Mouse (Mus musculus) neural tube, embryonic 14.5 days (tissue): ENCODE measurements around the gene Btbd35f15. TPM values are rescaled to one million over a fixed set of nuclear protein-coding genes. Genes with fewer than 3 reads are reported as not detected.
"Not testable (repeated sequence)": the region's sequence is repeated elsewhere in the genome, so short reads cannot be mapped to it uniquely, and the experiment has no call there.

Source experiments
- ATAC-seq: fragments of 200-750 bp; cut with Nextera tagmentation; 2 replicates; pipeline ENCODE4 v1.8.0; 2017; ENCODE audit warnings: low read depth, mild to moderate bottlenecking, moderate TSS enrichment, moderate library complexity
- H3K27ac ChIP-seq: fragments of 300-500 bp; sonication (generic); 2 replicates; pipeline ENCODE4 v1.5.1; 2014; ENCODE audit warnings: low read depth, mild to moderate bottlenecking, control low read depth, low read length, moderate library complexity, mixed read lengths
- H3K27me3 ChIP-seq: fragments of 300-500 bp; sonication (generic); 2 replicates; pipeline ENCODE4 v1.6.1; 2014; ENCODE audit warnings: low read length; ENCODE audit not compliant: control insufficient read depth, insufficient read depth
- H3K36me3 ChIP-seq: fragments of 300-500 bp; sonication (generic); 2 replicates; pipeline ENCODE4 v1.6.1; 2014; ENCODE audit warnings: low read length, mixed read lengths; ENCODE audit not compliant: control insufficient read depth, insufficient read depth
- H3K4me1 ChIP-seq: fragments of 300-500 bp; sonication (generic); 2 replicates; pipeline ENCODE4 v1.6.1; 2014; ENCODE audit warnings: low read length; ENCODE audit not compliant: control insufficient read depth, insufficient read depth
- H3K4me2 ChIP-seq: fragments of 300-500 bp; sonication (generic); 2 replicates; pipeline ENCODE4 v1.6.1; 2014; ENCODE audit warnings: mild to moderate bottlenecking, low read depth, low read length, control low read depth
- H3K4me3 ChIP-seq: fragments of 300-500 bp; sonication (generic); 2 replicates; pipeline ENCODE4 v1.5.1; 2014; ENCODE audit warnings: low read depth, low read length, control low read depth, mixed read lengths
- H3K9ac ChIP-seq: fragments of 300-500 bp; sonication (generic); replicated peaks from 2 replicates; pipeline ENCODE4 v1.6.1; 2014; ENCODE audit warnings: low read depth, mild to moderate bottlenecking, control low read depth, low read length, mixed read lengths
- H3K9me3 ChIP-seq: fragments of 300-500 bp; sonication (generic); 2 replicates; pipeline ENCODE4 v1.6.1; 2016; ENCODE audit warnings: low read length; ENCODE audit not compliant: control insufficient read depth
- WGBS: fragments of 180-500 bp; shearing (Covaris S2); extraction: QIAGEN DNeasy Blood & Tissue Kit; methylation state at CpG from one replicate; pipeline ENCODE4 v1.1.7; 2014; 5-methylcytosine and 5-hydroxymethylcytosine counted together
- polyA plus RNA-seq: library from polyadenylated mRNA; unstranded; fragments of >200 nt; fragmentation: Nextera tagmentation; extraction: Ambion mirVana; gene quantifications from 2 replicates; pipeline ENCODE4 v1.2.1, GENCODE M21; 2014

The Btbd35f15 gene
- not detected in 2 replicates for polyA plus RNA-seq

DNA sequence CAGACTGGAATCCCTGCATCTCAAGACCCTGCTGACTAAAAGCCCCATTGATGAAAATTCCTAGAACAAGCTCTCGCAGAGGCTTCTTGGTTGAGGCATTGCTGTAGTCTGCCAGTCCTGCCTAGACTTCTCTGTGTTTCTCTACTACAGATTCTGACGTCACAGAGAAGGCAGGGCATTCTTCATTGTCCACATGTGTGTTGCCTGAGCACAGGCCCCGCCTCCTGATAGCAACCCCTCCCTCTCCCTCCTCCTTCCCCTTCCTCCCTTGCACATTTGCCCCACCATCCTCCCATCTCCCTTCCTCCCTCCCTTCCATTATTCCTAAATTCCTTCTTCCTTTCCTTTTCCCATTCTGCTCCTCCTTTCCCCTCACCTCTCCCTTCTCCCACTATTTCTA is at the start of gene Btbd35f15:
Gene Btbd35f15 (minus strand): TSS at position 101 of the 400 bp plus-strand sequence.
- not testable (repeated sequence) for H3K4me2 ChIP-seq, H3K4me3 ChIP-seq, H3K36me3 ChIP-seq, H3K27me3 ChIP-seq, H3K9ac ChIP-seq, H3K4me1 ChIP-seq, H3K27ac ChIP-seq, ATAC-seq, H3K9me3 ChIP-seq
- WGBS: no CpG with 5 or more reads among the region's 3 CpGs

Other genes with a start within 250 kb of the Btbd35f15 start
- gene Btbd35f13, start 79.9 kb upstream of the Btbd35f15 start, polyA plus RNA-seq: not detected in 2 replicates
- not detected in 2 replicates for gene Btbd35f14, start 125.0 kb upstream of the Btbd35f15 start, polyA plus RNA-seq